ENCODE assay signal across 24 mouse cellular contexts in genomic region chr13:15867046-15867561, GRCm38 (mm10).
DNase-seq lines count a peak whose midpoint lies in the region; ATAC-seq and TF ChIP-seq lines count a peak whose summit lies in the region.
"Had no signal": no experiment of that assay in that cellular context is flagged by ENCODE, and none has a peak within 500 bp of the region (broad histone marks: within the 10 kb centered on the region; RNA-seq: fewer than 3 reads in every experiment).

No protein-coding gene starts in this region.

- no peak overlapping the region for H3K4me3 ChIP-seq in embryonic facial prominence, embryonic 11.5 days (ENCODE audit: low read depth, low read length)
- no peak overlapping the region for H3K4me3 ChIP-seq in embryonic facial prominence, embryonic 10.5 days
- H3K4me3 ChIP-seq in limb, embryonic 10.5 days: no peak overlapping the region
- no peak overlapping the region for H3K4me3 ChIP-seq in limb, embryonic 14.5 days (replicated peaks; ENCODE audit: low read length)
- no peak overlapping the region for H3K4me3 ChIP-seq in liver, embryonic 12.5 days
- H3K4me3 ChIP-seq: embryonic facial prominence, embryonic 15.5 days; heart, embryonic 13.5 days; hindbrain, embryonic 12.5 days; hindbrain, embryonic 15.5 days; intestine, embryonic 15.5 days had no signal

- H3K4me2 ChIP-seq in embryonic facial prominence, embryonic 11.5 days (ENCODE audit: low read depth, low read length): no peak overlapping the region
- no peak overlapping the region for H3K4me2 ChIP-seq in limb, embryonic 14.5 days (replicated peaks; ENCODE audit: low read depth, low read length, severe bottlenecking)
- no peak overlapping the region for H3K4me2 ChIP-seq in liver, embryonic 12.5 days
- H3K4me2 ChIP-seq: embryonic facial prominence, embryonic 15.5 days; heart, embryonic 13.5 days; hindbrain, embryonic 12.5 days; hindbrain, embryonic 15.5 days; intestine, embryonic 15.5 days had no signal

- H3K27ac ChIP-seq in embryonic facial prominence, embryonic 11.5 days (replicated peaks; ENCODE audit: low read depth, low read length): no peak overlapping the region
- no peak overlapping the region for H3K27ac ChIP-seq in embryonic facial prominence, embryonic 10.5 days (replicated peaks)
- peak overlapping the region; percentile 42; the same call in 1 of the 2 replicates for H3K27ac ChIP-seq in limb, embryonic 10.5 days
- H3K27ac ChIP-seq in limb, embryonic 14.5 days (replicated peaks; ENCODE audit: low read depth, low read length): 0 out of 2 replicates have a peak overlapping the region, but pooled peaks have one; percentile 26
- no peak overlapping the region for H3K27ac ChIP-seq in liver, embryonic 12.5 days
- H3K27ac ChIP-seq: embryonic facial prominence, embryonic 15.5 days; heart, embryonic 13.5 days; hindbrain, embryonic 12.5 days; hindbrain, embryonic 15.5 days; intestine, embryonic 15.5 days had no signal

- no peak overlapping the region for H3K9ac ChIP-seq in embryonic facial prominence, embryonic 11.5 days (replicated peaks; ENCODE audit: low read length)
- H3K9ac ChIP-seq in limb, embryonic 14.5 days (ENCODE audit: low read depth, low read length, severe bottlenecking): no peak overlapping the region
- no peak overlapping the region for H3K9ac ChIP-seq in liver, embryonic 12.5 days
- H3K9ac ChIP-seq: embryonic facial prominence, embryonic 15.5 days; forebrain, postnatal 0 days; heart, embryonic 13.5 days; hindbrain, embryonic 12.5 days; hindbrain, embryonic 15.5 days; intestine, embryonic 15.5 days had no signal

- peak; percentile 80 for DNase-seq in embryonic facial prominence, embryonic 11.5 days (ENCODE audit: low spot score)
- DNase-seq in embryonic facial prominence, embryonic 10.5 days (ENCODE audit: low spot score): no peak
- DNase-seq in forelimb bud, embryonic 11.5 days (ENCODE audit: low read depth, low spot score): peak; percentile 47
- no peak for DNase-seq in limb, embryonic 10.5 days (ENCODE audit: low spot score)
- peak; percentile 44 for DNase-seq in limb, embryonic 14.5 days (ENCODE audit: low spot score)
- DNase-seq in heart, postnatal 36 days: no peak
- DNase-seq: adrenal gland, adult 2 months; adrenal gland, postnatal 14 days; cerebellum, adult 18-20 months; cerebellum, adult 9-10 months; cerebellum, postnatal 14 days; forebrain, postnatal 0 days; gastrocnemius, postnatal 25 days; heart, adult 18-20 months; heart, postnatal 14 days; kidney, adult 11 months had no signal

- H3K36me3 ChIP-seq in embryonic facial prominence, embryonic 11.5 days (replicated peaks; ENCODE audit: control insufficient read depth, insufficient read depth, low read depth, low read length): no peaks in the 10 kb centered on the region
- H3K36me3 ChIP-seq in embryonic facial prominence, embryonic 10.5 days (replicated peaks): no peaks in the 10 kb centered on the region
- no peaks in the 10 kb centered on the region for H3K36me3 ChIP-seq in limb, embryonic 10.5 days
- H3K36me3 ChIP-seq in limb, embryonic 14.5 days (ENCODE audit: control insufficient read depth, insufficient read depth, low read length): no peaks in the 10 kb centered on the region
- H3K36me3 ChIP-seq in liver, embryonic 12.5 days: no peaks in the 10 kb centered on the region
- H3K36me3 ChIP-seq: embryonic facial prominence, embryonic 15.5 days; heart, embryonic 13.5 days; hindbrain, embryonic 12.5 days; hindbrain, embryonic 15.5 days; intestine, embryonic 15.5 days had no signal

- TF ChIP-seq POLR2A in limb, embryonic 14.5 days (IDR thresholded peaks at IDR 0.05; ENCODE audit: borderline replicate concordance, extremely low read depth, insufficient read depth, insufficient read length): no peak

- WGBS in embryonic facial prominence, embryonic 11.5 days: 44% methylated on average over 5 of the region's 5 CpGs
- 49% methylated on average over 5 of the region's 5 CpGs for WGBS in embryonic facial prominence, embryonic 10.5 days
- 37% methylated on average over 5 of the region's 5 CpGs for WGBS in limb, embryonic 10.5 days
- 13% methylated on average over 5 of the region's 5 CpGs for WGBS in limb, embryonic 14.5 days
- WGBS in liver, embryonic 12.5 days (ENCODE audit: insufficient replicate concordance): 56% methylated on average over 5 of the region's 5 CpGs

- no peaks in the 10 kb centered on the region for H3K9me3 ChIP-seq in embryonic facial prominence, embryonic 11.5 days (replicated peaks; ENCODE audit: control insufficient read depth, low read length)
- H3K9me3 ChIP-seq in embryonic facial prominence, embryonic 10.5 days: no peaks in the 10 kb centered on the region
- no peaks in the 10 kb centered on the region for H3K9me3 ChIP-seq in limb, embryonic 10.5 days (replicated peaks)
- H3K9me3 ChIP-seq in limb, embryonic 14.5 days (ENCODE audit: control insufficient read depth, low read length): no peaks in the 10 kb centered on the region
- H3K9me3 ChIP-seq in liver, embryonic 12.5 days (replicated peaks): no peaks in the 10 kb centered on the region
- H3K9me3 ChIP-seq: embryonic facial prominence, embryonic 15.5 days; heart, embryonic 13.5 days; hindbrain, embryonic 12.5 days; hindbrain, embryonic 15.5 days; intestine, embryonic 15.5 days had no signal

- no peaks in the 10 kb centered on the region for H3K27me3 ChIP-seq in embryonic facial prominence, embryonic 11.5 days (ENCODE audit: control insufficient read depth, insufficient read depth, low read length)
- no peaks in the 10 kb centered on the region for H3K27me3 ChIP-seq in embryonic facial prominence, embryonic 10.5 days (replicated peaks; ENCODE audit: low read depth, poor library complexity, severe bottlenecking)
- H3K27me3 ChIP-seq in limb, embryonic 10.5 days (ENCODE audit: low read depth, poor library complexity, severe bottlenecking): no peaks in the 10 kb centered on the region
- H3K27me3 ChIP-seq in limb, embryonic 14.5 days (ENCODE audit: control insufficient read depth, insufficient read depth, low read length): no peaks in the 10 kb centered on the region
- no peaks in the 10 kb centered on the region for H3K27me3 ChIP-seq in liver, embryonic 12.5 days (replicated peaks)
- H3K27me3 ChIP-seq: embryonic facial prominence, embryonic 15.5 days; heart, embryonic 13.5 days; hindbrain, embryonic 12.5 days; hindbrain, embryonic 15.5 days; intestine, embryonic 15.5 days had no signal

- H3K4me1 ChIP-seq in embryonic facial prominence, embryonic 11.5 days (ENCODE audit: control insufficient read depth, insufficient read depth, low read length): no peaks in the 10 kb centered on the region
- peaks cover 4% of the 10 kb centered on the region; the same call in 1 of the 2 replicates for H3K4me1 ChIP-seq in embryonic facial prominence, embryonic 10.5 days
- H3K4me1 ChIP-seq in limb, embryonic 10.5 days: peaks cover 28% of the 10 kb centered on the region
- H3K4me1 ChIP-seq in limb, embryonic 14.5 days (ENCODE audit: control insufficient read depth, insufficient read depth, low read length): peaks cover 29% of the 10 kb centered on the region
- no peaks in the 10 kb centered on the region for H3K4me1 ChIP-seq in liver, embryonic 12.5 days
- H3K4me1 ChIP-seq: embryonic facial prominence, embryonic 15.5 days; heart, embryonic 13.5 days; hindbrain, embryonic 12.5 days; hindbrain, embryonic 15.5 days; intestine, embryonic 15.5 days had no signal

- intact Hi-C loops in heart, postnatal 36 days (cut with DNase I): no loop called here

- no peak; the same call in 1 of the 2 replicates for ATAC-seq in embryonic facial prominence, embryonic 11.5 days (replicated peaks; ENCODE audit: insufficient number of reproducible peaks, low FRiP score, low TSS enrichment, low read depth)
- peak; percentile 65 for ATAC-seq in limb, embryonic 14.5 days (ENCODE audit: low FRiP score, low read depth)
- ATAC-seq in liver, embryonic 12.5 days: no peak
- ATAC-seq: CD4-positive, CD25-positive, alpha-beta regulatory T cell, adult 4 months; forebrain, embryonic 14.5 days; forebrain, postnatal 0 days; intestine, embryonic 15.5 days had no signal

Comparison
In these comparisons a context has a peak if more than half of its experiments do, and no peak if none do; other contexts are left out.
1. DNase-seq: peak in embryonic facial prominence, embryonic 11.5 days (single experiment), forelimb bud, embryonic 11.5 days (single experiment) and limb, embryonic 14.5 days (single experiment); none in embryonic facial prominence, embryonic 10.5 days (single experiment), limb, embryonic 10.5 days (single experiment) and heart, postnatal 36 days (0 of 2).
2. H3K27ac ChIP-seq: peak in limb, embryonic 10.5 days (single experiment) and limb, embryonic 14.5 days (single experiment); none in embryonic facial prominence, embryonic 11.5 days (single experiment), embryonic facial prominence, embryonic 10.5 days (single experiment) and liver, embryonic 12.5 days (single experiment).